Mouse (Mus musculus) embryonic facial prominence, embryonic 11.5 days (tissue): ENCODE measurements at regions not wholly inside any gene's neighbourhood (a gene's known extent, or its start where the extent isn't known, plus 50 kb on each side); places are given as distances from the start of the nearest gene placed in this dataset.

Experiments
- ATAC-seq: fragments of 200-750 bp; cut with Nextera tagmentation; replicated peaks from 2 replicates; pipeline ENCODE4 v1.8.0; 2017; ENCODE audit warnings: low read depth; ENCODE audit not compliant: insufficient number of reproducible peaks, low FRiP score, low TSS enrichment
- DNase-seq: peaks from one replicate; pipeline ENCODE4 v3.0.0-alpha.2; 2015; ENCODE audit warnings: low spot score
- H3K27ac ChIP-seq: fragments of 300-500 bp; sonication (generic); replicated peaks from 2 replicates; pipeline ENCODE4 v1.5.1; 2014; ENCODE audit warnings: mild to moderate bottlenecking, low read depth, low read length, control low read depth
- H3K27me3 ChIP-seq: fragments of 300-500 bp; sonication (generic); 2 replicates; pipeline ENCODE4 v1.6.1; 2014; ENCODE audit warnings: mild to moderate bottlenecking, low read length, moderate library complexity, mixed read lengths; ENCODE audit not compliant: control insufficient read depth, insufficient read depth
- H3K36me3 ChIP-seq: fragments of 300-500 bp; sonication (generic); replicated peaks from 2 replicates; pipeline ENCODE4 v1.6.1; 2014; ENCODE audit warnings: low read depth, mild to moderate bottlenecking, low read length, moderate library complexity, mixed read lengths; ENCODE audit not compliant: control insufficient read depth, insufficient read depth
- H3K4me1 ChIP-seq: fragments of 300-500 bp; sonication (generic); 2 replicates; pipeline ENCODE4 v1.6.1; 2014; ENCODE audit warnings: low read length, mixed read lengths; ENCODE audit not compliant: control insufficient read depth, insufficient read depth
- H3K4me2 ChIP-seq: fragments of 300-500 bp; sonication (generic); 2 replicates; pipeline ENCODE4 v1.6.1; 2014; ENCODE audit warnings: low read depth, mild to moderate bottlenecking, control low read depth, low read length, moderate library complexity
- H3K4me3 ChIP-seq: fragments of 300-500 bp; sonication (generic); 2 replicates; pipeline ENCODE4 v1.5.1; 2014; ENCODE audit warnings: low read depth, low read length, control low read depth
- H3K9ac ChIP-seq: fragments of 300-500 bp; sonication (generic); replicated peaks from 2 replicates; pipeline ENCODE4 v1.6.1; 2014; ENCODE audit warnings: mild to moderate bottlenecking, control low read depth, low read length
- H3K9me3 ChIP-seq: fragments of 300-500 bp; sonication (generic); replicated peaks from 2 replicates; pipeline ENCODE4 v1.6.1; 2016; ENCODE audit warnings: mild to moderate bottlenecking, low read length, inconsistent platforms, mixed read lengths; ENCODE audit not compliant: control insufficient read depth
- WGBS: fragments of 180-500 bp; shearing (Covaris S2); extraction: QIAGEN DNeasy Blood & Tissue Kit; methylation state at CpG from one replicate; pipeline ENCODE4 v1.1.7; 2014; 5-methylcytosine and 5-hydroxymethylcytosine counted together

DNA sequence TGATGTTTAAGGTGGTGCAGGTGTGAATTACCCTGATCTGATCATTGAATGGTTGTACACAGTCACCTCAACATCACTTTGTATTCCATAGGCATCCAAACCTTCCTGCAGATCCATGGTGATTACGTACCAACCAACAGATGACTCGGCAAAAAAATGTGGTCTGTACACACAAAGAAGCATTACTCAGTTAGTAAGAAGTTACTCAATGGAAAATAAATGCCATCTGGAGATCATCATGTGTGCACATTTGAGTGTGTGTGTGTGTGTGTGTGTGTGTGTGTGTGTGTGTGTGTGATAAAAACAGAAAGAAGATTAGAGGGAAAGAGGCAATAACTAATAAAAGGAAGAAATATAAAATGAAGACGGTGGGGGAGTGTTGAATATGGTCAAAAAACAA, 1512.2 kb upstream of the Gm6569 start:
- H3K9me3 ChIP-seq = no peaks in the 10 kb centered on the region
- 87% methylated on average over 3 of the region's 3 CpGs for WGBS
- no peak overlapping the region for H3K4me3 ChIP-seq
- no peak overlapping the region for H3K9ac ChIP-seq
- H3K27ac ChIP-seq = no peak overlapping the region
- no peak for DNase-seq
- no peaks in the 10 kb centered on the region for H3K4me1 ChIP-seq
- H3K4me2 ChIP-seq = no peak overlapping the region
- H3K36me3 ChIP-seq = no peaks in the 10 kb centered on the region
- no peak for ATAC-seq
- H3K27me3 ChIP-seq = no peaks in the 10 kb centered on the region

DNA sequence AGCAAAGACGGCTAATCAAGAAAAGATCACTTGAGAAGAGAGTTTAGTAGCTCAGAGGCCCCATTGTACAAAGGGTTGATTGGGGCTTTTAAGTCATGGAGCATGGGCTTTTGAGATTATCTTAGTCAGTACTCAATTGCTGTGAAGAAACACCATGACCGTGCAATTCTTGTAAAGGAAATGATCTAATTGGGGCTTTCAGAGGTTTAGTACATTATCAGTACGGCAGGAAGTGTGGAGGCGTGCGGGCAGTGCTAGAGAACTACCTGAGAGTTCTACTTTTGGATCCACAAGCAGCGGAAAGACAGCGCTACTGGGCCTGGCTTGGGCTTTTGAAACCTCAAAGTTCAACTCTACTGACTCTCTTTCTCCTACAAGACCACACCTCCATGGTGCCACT, 1511.2 kb upstream of the Gm6569 start:
- Histone ChIP-seq H3K4me3 (no peak overlapping the region), H3K4me1 (no peaks in the 10 kb centered on the region), H3K27me3 (no peaks in the 10 kb centered on the region), H3K9ac (no peak overlapping the region), H3K4me2 (no peak overlapping the region), H3K9me3 (no peaks in the 10 kb centered on the region), H3K27ac (no peak overlapping the region), H3K36me3 (no peaks in the 10 kb centered on the region)
- 87% methylated on average over 7 of the region's 7 CpGs for WGBS
- DNase-seq = no peak
- no peak for ATAC-seq

- ATAC-seq = no peak
- Histone ChIP-seq H3K4me2 (no peak overlapping the region), H3K9me3 (no peaks in the 10 kb centered on the region), H3K4me1 (no peaks in the 10 kb centered on the region), H3K4me3 (no peak overlapping the region), H3K27ac (no peak overlapping the region), H3K27me3 (no peaks in the 10 kb centered on the region), H3K36me3 (no peaks in the 10 kb centered on the region), H3K9ac (no peak overlapping the region)
- 77% methylated on average over 4 of the region's 4 CpGs for WGBS
- DNase-seq = no peak
Measured at GRCm38 (mm10) chr15:72331262-72331661, 1503.1 kb upstream of the Gm6569 start.

DNA sequence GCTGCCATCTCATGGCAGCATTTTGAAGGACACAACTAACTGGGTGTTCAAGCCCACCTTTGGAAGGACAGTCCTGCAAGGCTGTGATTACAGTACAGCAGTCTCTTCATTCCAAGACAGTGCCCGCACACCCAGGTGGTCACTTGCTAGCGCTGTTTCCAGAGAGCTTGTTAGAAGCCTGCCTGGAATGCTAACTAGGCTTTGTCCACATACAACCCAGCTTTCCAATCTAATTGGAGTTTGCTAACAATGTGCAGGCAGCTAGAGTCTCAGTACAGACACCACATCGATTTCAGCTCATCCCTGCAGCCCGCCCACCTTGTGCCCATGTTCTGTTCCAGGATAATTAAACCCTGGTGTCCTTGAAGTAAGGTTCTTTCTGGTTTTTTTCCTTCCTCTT, 1499.9 kb upstream of the Gm6569 start:
- ATAC-seq = no peak
- 83% methylated on average over 4 of the region's 4 CpGs for WGBS
- Histone ChIP-seq H3K27me3 (no peaks in the 10 kb centered on the region), H3K27ac (no peak overlapping the region), H3K36me3 (no peaks in the 10 kb centered on the region), H3K9ac (no peak overlapping the region), H3K4me2 (no peak overlapping the region), H3K4me1 (no peaks in the 10 kb centered on the region), H3K9me3 (no peaks in the 10 kb centered on the region), H3K4me3 (no peak overlapping the region)
- DNase-seq = no peak

DNA sequence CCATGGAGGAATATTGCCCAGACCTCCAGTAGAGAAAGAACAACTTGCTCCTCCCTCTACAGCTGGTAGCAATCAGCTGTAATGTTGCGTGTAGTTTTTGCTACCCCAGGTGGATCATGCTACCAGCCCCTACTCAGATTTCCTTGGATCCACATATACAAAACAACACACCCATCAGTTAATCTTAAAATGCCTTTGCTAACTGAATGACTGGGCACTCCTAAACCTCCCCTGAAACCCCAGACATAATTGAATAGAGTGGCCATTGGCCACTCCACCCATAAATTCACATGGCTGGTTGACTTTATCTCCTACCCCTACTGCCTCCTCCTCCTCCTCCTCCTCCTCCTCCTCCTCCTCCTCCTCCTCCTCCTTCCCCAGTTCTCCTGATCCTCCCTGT, 1494.7 kb upstream of the Gm6569 start:
- WGBS = 35% methylated on average over 1 of the region's 1 CpGs

DNA sequence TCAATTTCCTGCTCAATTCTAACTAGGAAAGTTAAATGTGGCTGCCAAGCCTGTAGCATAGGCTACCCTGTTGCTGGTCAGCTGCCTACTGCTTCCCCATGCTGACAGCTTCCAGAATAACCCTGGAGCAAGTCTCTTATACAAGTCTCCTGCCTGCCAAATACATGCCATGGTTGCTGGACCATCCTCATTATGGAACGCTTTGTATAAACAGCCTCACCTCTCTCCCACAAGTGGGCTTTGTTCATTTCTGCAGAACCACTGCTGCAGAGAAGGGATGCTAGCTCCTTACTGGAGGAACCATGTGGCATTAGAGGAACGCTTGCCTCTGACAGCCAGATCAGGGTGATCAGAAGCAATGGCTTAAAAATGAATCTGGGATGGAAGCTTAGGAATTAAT, 1492.4 kb upstream of the Gm6569 start:
- Histone ChIP-seq H3K4me2 (no peak overlapping the region), H3K9ac (no peak overlapping the region), H3K27me3 (no peaks in the 10 kb centered on the region), H3K4me1 (no peaks in the 10 kb centered on the region), H3K36me3 (no peaks in the 10 kb centered on the region), H3K9me3 (no peaks in the 10 kb centered on the region), H3K27ac (no peak overlapping the region), H3K4me3 (no peak overlapping the region)
- DNase-seq = no peak
- WGBS = 56% methylated on average over 2 of the region's 2 CpGs
- ATAC-seq = no peak

More for the DNA sequence above, 1494.7 kb upstream of the Gm6569 start:
- ATAC-seq (no peak), DNase-seq (no peak)
- no peak overlapping the region for H3K27ac ChIP-seq
- no peaks in the 10 kb centered on the region for H3K36me3 ChIP-seq
- H3K9ac ChIP-seq = no peak overlapping the region
- H3K9me3 ChIP-seq = no peaks in the 10 kb centered on the region
- no peaks in the 10 kb centered on the region for H3K4me1 ChIP-seq
- no peak overlapping the region for H3K4me3 ChIP-seq
- H3K4me2 ChIP-seq = no peak overlapping the region
- no peaks in the 10 kb centered on the region for H3K27me3 ChIP-seq

- H3K4me1 ChIP-seq = no peaks in the 10 kb centered on the region
- H3K4me2 ChIP-seq = no peak overlapping the region
- ATAC-seq (no peak), DNase-seq (no peak)
- H3K4me3 ChIP-seq = no peak overlapping the region
- no peaks in the 10 kb centered on the region for H3K36me3 ChIP-seq
- no peaks in the 10 kb centered on the region for H3K27me3 ChIP-seq
- no peak overlapping the region for H3K9ac ChIP-seq
- H3K27ac ChIP-seq = no peak overlapping the region
- WGBS = 85% methylated on average over 4 of the region's 4 CpGs
- H3K9me3 ChIP-seq = no peaks in the 10 kb centered on the region
Measured at GRCm38 (mm10) chr15:72342504-72342903, 1491.9 kb upstream of the Gm6569 start.

- ATAC-seq = no peak
- H3K36me3 ChIP-seq = no peaks in the 10 kb centered on the region
- H3K4me1 ChIP-seq = no peaks in the 10 kb centered on the region
- DNase-seq = no peak
- no peak overlapping the region for H3K9ac ChIP-seq
- no peak overlapping the region for H3K27ac ChIP-seq
- H3K9me3 ChIP-seq = no peaks in the 10 kb centered on the region
- no peak overlapping the region for H3K4me3 ChIP-seq
- H3K4me2 ChIP-seq = no peak overlapping the region
- H3K27me3 ChIP-seq = no peaks in the 10 kb centered on the region
Measured at GRCm38 (mm10) chr15:72343794-72344193, 1490.6 kb upstream of the Gm6569 start.

DNA sequence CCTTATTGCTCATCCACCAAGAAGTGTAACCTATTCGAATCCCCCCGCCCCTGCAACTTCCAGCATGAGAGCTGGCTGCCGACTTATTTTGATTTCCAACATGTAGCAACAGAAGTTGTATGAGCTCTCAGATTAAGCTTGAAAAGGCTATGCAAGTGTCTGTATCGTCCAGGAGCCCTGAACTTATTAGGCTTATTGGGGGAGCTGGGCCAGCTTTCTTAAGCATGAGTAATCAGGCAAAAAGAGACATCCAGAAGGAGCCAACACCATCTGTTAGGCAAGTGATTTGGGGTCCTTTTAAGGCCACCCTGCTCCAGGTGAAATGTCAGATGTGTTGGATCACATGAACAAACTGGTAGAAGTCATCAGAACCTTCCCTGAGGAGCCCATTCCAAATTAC, 1481.0 kb upstream of the Gm6569 start:
- no peak overlapping the region for H3K4me2 ChIP-seq
- 83% methylated on average over 4 of the region's 4 CpGs for WGBS
- H3K4me1 ChIP-seq = no peaks in the 10 kb centered on the region
- H3K27me3 ChIP-seq = no peaks in the 10 kb centered on the region
- no peak overlapping the region for H3K9ac ChIP-seq
- H3K36me3 ChIP-seq = no peaks in the 10 kb centered on the region
- H3K9me3 ChIP-seq = no peaks in the 10 kb centered on the region
- no peak overlapping the region for H3K27ac ChIP-seq
- DNase-seq = no peak
- ATAC-seq = no peak
- H3K4me3 ChIP-seq = no peak overlapping the region
